Mouse (Mus musculus) bone marrow macrophage, adult 2 months (primary cell): ENCODE measurements around the gene Dnajc3.

Experiments
- CTCF ChIP-seq: IDR thresholded peaks from 2 replicates; pipeline ENCODE4 v1.5.1; 2012; ENCODE audit warnings: low read depth, mild to moderate bottlenecking, low read length, moderate library complexity
- POLR2A ChIP-seq: IDR thresholded peaks from 2 replicates; pipeline ENCODE4 v1.6.1; 2012; ENCODE audit warnings: mild to moderate bottlenecking, low read depth, low read length, borderline replicate concordance

DNA sequence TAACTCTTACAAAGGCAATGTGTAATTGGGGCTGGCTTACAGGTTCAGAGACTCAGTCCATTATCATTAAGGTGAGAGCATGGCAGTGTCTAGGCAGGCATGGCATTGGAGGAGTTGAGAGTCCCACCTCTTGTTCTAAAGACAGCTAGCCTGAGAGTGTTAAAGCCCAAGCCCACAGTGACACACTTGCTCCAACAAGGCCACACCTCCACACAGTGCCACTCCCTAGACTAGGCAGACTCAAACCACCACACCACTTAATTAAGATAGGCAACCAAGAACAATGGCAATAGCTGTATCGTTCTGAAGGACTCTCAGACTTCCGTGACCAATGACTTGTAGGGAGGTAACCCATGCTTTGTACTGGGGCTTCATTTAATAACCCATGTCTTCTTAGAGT lies 7.0 kb upstream of the Dnajc3 start:
- TF ChIP-seq POLR2A (no peak), CTCF (no peak)
